Mouse (Mus musculus): ENCODE measurements around the gene Dennd2a.
A peak's percentile ranks its signal among the peaks of the same experiment; 100 is the strongest.
"Not testable (repeated sequence)": the region's sequence is repeated elsewhere in the genome, so short reads cannot be mapped to it uniquely, and the experiment has no call there.

The Dennd2a gene

GRCm38 (mm10) chr6:39445801-39446572 lies 111.7 kb downstream of the Dennd2a start:
- no peak for DNase-seq

- DNase-seq: no peak
These were observed 114.8 kb downstream of the Dennd2a start for GRCm38 (mm10) chr6:39442786-39443287.

DNA sequence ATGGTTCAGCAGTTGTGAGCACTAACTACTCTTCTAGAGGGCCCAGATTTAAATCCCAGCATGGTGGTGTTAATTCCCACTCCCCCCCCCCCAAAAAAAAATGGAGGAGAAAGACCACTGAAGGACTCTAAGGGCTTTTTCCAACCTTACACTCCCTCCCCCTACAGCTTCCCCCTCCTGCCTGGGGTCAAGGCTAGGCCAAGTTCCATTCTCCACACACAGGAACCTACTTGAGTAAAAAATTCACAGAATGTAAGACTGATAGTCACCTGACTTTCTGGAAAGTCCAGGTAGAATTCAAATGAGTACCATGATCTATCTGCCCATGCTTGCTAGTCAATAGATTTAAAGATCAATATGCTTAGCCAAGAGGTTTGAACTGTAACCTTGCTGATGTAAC lies 117.5 kb downstream of the Dennd2a start:
- DNase-seq: no peak

DNA sequence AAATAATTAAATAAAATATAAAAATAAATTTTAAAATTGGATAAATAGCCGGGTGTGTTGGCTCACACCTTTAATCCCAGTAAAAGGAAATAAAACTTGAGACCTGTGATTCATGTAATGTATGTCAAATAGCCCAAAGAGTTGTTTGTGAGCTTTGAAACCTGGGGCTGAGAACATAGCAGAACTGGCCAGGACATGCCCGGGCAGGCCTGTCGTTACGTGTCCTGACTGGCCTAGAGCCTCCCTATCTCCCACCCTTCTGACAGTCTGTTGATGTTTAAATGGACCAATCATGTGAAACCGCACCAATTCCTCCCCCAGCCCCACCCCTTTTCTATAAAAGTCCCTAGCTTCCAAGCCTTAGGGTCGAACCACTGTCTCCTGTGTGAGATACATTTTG lies 120.1 kb downstream of the Dennd2a start:
- not testable (repeated sequence) for DNase-seq

DNA sequence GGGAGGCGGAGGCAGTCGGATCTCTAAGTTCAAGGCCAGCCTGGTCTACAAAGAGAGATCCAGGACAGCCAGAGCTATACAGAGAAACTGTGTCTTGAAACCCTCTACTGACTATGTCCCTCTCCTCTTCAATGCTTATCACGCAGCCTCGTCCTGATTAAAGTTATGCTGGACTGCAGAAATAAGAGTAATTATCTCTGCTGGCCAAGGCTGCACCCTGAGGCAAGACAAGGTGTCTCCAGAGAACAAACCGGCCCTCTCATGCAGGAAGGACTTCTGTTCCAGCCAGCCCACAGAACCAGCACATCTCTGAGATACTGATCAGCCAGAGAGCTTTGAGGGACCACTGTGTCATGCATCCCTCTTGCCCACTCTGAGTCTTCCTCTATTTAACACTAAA lies 121.8 kb downstream of the Dennd2a start:
- no peak for DNase-seq

- DNase-seq: no peak
These were observed 122.7 kb downstream of the Dennd2a start for GRCm38 (mm10) chr6:39434886-39435492.

DNA sequence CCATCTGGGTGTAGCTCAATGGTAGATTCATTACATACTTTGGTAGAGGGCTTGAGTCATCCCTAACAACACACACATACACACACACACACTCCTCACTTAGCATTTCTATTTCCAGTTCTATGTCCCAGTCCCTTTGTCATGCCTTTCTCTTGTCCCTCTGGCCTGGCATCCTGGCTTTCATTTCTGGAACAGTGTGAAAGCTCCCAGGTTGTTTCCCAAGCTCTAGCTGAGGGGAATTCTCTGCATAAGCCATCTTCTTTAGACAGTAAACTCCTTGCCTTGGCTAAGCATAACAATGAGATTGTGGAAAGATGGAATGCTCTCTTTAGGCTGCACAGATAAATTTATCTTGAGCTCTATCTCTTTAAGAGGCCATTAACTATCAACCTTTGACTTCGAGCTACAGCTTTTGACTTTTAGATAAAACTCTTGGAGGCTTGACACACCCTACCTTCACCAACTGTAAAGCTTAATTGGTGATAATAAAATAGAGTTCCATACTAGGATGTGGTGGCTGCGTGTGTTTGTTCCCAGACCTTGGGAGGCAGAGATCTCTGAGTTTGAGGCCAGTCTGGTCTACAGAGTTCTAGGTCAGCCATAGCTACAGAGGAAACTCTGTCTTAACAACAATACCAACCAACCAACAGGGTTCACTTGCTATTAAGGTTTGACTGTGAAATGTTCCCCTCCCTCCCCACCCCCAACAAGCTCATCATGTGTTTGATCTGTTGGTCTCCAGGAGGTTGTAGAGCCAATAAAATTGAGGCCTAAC lies 123.4 kb downstream of the Dennd2a start:
- no peak for DNase-seq

DNA sequence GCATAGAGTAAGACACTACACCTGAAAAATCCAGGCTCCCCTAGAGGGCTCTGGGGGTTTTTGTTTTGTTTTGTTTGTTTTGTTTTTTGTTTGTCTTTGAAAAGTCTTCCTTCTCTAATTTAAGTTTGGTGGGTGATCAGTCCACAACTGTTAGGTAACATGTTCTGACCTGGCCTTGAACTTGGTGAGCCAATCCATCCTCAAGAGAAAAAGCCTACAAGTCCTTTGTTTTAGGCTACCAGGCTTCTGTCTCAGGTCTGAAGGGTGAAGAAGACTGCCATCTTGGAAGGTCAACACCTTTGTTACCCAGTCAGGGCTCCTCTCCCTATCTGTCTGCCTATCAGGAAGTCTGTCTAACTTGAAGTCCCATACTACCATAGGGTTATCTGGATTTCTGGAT lies 124.0 kb downstream of the Dennd2a start:
- DNase-seq: no peak

DNA sequence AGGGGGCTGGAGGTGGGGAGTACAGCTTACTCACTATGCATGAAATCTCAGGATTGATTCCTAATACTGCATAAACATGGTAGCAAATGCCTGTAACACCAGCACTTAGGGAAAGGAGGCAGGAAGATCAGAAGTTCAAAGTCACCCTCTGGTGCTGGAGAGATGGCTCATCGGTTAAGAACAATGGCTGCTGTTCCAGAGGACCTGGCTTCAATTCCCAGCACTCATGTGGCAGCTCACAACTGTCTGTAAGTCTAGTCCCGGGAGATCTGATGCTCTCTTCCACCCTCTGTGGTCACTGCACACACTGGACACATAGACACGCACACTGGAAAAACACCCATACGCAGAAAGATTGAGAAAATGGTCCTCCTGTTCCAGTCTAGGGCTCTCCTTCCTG lies 124.5 kb downstream of the Dennd2a start:
- no peak for DNase-seq

DNA sequence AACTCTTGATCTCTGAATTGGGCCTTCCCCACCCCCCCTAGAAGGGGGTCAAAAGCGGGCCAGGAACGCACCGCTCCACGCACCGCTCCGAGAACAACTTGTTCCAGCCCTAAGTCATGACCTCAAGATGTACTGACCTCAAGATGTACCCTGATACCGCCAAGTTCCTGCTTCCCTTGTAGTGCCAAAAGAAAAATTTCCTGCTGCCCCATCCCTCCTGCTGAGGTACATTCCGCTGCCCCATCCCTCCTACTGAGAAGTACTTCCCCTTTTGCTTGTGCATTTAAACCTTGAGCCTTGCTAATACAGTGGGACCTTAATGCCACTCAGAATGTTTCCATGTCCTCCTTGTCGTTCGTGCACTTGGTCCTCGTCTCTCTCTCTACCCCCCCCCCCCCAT lies 126.9 kb downstream of the Dennd2a start:
- no peak for DNase-seq

DNA sequence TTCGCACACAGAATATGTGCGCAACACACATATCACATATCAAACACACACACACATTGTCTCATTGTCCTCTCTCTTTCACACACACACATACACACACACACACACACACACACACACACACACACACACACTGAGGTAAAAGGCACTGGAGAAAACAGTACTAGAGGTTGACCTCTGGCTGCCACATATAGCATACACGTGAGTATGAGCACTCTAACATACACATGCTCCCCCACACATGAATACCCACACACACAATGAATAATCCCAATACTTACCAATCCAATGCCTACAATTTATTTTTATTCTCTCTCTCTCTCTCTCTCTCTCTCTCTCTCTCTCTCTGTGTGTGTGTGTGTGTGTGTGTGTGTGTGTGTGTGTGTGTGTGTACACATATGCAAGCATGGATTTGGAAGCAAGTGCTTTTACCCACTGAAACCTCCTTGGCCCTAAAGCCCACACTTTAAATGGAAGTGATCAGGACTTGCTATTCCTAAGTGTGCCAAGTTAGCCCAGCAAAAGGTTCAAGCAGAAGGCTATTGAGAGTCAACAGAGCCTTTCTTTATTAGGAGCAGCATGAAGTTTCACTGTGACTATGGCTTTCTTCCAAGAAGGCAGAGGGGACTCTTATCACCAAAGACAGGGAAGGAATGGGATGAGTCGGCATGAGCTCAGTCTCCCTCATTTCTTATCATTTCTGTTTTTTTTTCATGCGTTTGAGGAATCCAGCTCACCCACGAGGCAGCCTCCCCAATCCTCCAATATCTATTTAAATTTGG lies 128.5 kb downstream of the Dennd2a start:
- DNase-seq: no peak

DNA sequence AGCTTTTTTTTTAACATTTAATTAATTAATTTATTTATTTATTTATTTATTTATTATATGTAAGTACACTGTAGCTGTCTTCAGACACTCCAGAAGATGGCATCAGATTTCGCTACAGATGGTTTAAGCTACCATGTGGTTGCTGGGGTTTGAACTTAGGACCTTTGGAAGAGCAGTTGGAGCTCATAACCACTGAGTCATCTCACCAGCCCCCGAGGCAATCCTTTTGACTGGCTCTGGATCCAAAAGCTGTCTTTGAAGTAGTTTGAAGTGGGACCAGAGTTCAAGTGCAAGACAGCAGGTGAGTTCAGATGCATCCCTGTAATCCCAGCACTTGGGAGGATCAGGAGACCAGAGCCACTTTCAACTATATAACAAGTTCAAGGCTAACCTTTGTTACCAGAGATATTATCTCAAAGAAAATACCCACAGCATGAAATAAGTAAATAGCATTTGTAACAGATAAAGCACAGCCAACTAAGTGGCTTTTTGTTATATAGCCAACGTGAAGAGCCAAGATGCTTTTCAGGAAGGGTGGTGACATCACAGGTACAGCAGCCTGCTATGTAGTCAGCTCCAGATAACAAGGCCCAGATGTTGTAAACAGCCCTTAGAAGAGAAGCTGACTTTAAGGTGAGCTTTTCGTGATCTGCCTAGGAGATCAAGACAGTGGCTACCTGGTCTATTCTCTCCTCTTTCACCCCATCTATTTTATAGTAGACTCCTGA lies 130.2 kb downstream of the Dennd2a start:
- no peak for DNase-seq

- no peak for DNase-seq
These were observed 130.9 kb downstream of the Dennd2a start for GRCm38 (mm10) chr6:39426725-39427124.

GRCm38 (mm10) chr6:39425181-39425580 lies 132.5 kb downstream of the Dennd2a start:
- no peak for DNase-seq

DNA sequence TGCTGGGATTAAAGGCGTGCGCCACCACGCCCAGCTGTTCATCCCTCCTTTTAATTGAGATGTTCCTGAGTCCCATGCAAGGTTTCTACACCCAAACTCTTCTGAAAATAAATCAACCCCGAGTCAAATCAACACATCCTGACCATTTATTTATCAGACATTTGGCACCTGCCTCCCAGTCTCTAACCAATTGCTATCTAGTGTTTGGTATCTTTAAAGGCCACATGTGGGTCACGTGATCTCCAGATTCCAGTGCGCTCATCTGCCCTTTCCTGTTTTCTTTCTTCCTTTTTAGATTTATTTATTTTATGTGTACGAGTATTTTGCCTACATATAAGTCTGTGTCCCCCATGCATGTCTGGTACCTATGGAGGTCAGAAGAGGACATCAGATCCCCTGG lies 134.0 kb downstream of the Dennd2a start:
- no peak for DNase-seq

GRCm38 (mm10) chr6:39423130-39423551 lies 134.5 kb downstream of the Dennd2a start:
- DNase-seq: no peak

DNA sequence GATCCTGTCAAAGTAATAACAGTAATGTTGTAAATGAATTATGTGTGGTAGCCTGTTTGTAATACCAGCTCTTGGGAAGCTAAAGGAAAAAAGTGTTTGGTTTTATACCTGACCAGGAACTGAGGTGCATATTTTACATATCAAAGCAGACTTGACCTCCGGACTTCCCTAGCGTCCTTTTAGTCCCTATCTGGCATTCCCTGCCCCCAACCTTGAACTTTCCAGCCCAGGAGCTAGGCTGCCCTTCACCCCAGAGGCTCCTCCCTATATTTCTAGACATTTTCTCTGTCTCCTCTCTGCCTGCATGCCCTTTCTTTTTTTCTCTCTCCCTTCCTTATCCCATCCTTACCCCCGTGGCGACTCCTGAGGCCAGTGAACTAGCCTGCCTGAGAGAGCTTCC lies 136.8 kb downstream of the Dennd2a start:
- DNase-seq: peak in 1 of 2 experiments; percentile 13

GRCm38 (mm10) chr6:39419851-39420721 lies 137.6 kb downstream of the Dennd2a start, which contains the start of gene Mkrn1:
Mkrn1 (minus strand) TSS chr6:39420462.
- peak; percentile 95 for DNase-seq

DNA sequence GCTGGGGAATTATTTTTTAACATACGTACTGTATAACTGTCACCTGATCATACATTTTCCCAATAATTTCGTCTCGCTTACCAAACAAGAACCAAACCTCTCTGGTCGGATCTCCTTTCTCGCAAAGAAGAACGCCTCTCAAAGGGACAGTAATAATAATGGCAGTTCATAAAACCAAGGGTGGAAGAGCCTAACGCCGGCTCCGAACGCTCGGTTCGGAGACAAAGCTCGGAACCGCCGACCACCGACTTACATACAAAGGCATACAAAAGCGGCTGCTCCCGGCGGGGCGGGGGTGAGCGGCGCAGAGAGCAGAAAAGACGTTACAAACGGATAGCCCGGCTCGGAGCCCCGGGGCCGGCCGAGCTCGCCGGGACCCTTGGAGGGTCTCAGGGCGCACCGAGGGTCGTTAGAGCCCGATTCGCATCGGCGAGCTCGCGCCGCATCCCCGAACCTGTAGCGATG lies 138.2 kb downstream of the Dennd2a start:
- no peak for DNase-seq

DNA sequence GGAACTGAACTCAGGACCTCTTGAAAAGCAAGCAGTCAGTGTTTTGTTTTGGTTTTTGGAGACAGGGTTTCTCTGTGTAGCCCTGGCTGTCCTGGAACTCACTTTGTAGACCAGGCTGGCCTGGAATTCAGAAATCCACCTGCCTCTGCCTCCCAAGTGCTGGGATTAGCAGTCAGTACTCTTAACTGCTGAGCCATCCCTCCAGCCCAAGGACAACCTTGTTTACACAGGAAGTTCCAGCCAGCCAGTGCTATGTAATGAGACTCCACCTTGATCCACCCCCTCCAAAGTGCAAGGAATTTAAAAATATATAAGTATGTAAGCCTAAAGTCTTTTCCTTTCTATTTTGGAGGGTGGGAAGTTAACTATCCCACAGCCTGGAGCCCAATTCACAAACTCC lies 141.0 kb downstream of the Dennd2a start:
- DNase-seq: not testable (repeated sequence)

DNA sequence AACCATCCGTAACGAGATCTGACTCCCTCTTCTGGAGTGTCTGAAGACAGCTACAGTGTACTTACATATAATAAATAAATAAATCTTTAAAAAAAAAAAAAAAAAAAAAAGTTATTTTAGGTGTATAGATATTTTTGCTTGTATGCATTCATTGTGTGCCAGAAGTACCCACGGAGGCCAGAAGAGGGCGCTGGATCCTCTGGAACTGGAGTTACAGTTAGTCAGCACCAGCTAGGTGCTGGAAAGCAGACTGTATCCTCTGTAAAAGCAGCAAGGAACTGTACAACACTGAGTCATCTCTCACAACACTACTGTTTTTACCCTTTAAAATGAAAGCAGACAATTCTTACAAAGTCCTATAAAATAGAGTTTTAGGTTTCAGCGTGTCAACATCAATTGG lies 141.9 kb downstream of the Dennd2a start:
- DNase-seq: peak; percentile 79 to 87
